Mouse (Mus musculus) spleen, adult 10 weeks (tissue): Measurements from ENCODE around the gene Elovl1. TPM values are rescaled to one million over a fixed set of nuclear protein-coding genes. Genes with fewer than 3 reads are reported as not detected.

Experiments
- polyA plus RNA-seq: library from polyadenylated mRNA; stranded (reverse); fragments of 350-450 nt; fragmentation: Illumina TruSeq; extraction: RNeasy Lipid Tissue Mini Kit (QIAGEN cat#74804); gene quantifications from one replicate; pipeline ENCODE4 v1.2.3, GENCODE M21; 2015; ENCODE audit warnings: low replicate concordance; ENCODE audit not compliant: insufficient read depth

Gene Elovl1
- 86.9 TPM for polyA plus RNA-seq

DNA sequence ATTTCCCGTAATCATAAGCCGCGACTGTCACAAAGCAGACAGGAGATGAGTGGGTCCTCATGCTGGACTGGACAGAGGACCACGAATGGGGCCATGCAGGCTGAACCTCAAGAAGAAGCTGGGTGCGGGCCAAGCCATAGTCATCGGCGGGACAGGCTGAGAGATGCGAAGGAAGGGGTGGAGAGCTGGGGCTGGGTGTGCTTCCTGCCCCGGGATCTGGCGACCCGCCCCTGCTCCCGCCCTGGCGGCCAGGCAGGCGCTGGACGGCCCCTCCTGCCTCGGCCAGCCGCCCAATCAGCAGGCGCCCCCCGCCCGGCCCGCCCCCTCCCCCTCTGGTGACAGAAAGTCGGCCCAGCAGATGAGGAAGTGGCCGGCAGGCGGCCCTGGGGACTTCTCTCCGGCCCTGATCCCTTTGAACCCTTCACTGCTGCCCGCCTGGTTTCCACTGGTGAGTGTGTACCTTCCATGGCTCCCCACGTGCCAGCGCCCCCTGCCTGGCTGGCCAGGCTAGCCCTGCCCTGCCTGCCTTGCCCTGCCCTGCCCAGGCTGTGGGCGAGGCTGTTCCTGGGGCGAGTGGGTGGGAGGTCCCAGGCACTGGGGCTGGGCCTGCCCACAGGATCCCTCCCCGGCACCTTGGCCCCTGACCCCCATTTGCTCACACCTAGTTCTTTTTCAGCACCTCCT lies at the start of gene Elovl1:
Elovl1 (plus strand) TSS at position 326 of the 684 bp plus-strand sequence.

DNA sequence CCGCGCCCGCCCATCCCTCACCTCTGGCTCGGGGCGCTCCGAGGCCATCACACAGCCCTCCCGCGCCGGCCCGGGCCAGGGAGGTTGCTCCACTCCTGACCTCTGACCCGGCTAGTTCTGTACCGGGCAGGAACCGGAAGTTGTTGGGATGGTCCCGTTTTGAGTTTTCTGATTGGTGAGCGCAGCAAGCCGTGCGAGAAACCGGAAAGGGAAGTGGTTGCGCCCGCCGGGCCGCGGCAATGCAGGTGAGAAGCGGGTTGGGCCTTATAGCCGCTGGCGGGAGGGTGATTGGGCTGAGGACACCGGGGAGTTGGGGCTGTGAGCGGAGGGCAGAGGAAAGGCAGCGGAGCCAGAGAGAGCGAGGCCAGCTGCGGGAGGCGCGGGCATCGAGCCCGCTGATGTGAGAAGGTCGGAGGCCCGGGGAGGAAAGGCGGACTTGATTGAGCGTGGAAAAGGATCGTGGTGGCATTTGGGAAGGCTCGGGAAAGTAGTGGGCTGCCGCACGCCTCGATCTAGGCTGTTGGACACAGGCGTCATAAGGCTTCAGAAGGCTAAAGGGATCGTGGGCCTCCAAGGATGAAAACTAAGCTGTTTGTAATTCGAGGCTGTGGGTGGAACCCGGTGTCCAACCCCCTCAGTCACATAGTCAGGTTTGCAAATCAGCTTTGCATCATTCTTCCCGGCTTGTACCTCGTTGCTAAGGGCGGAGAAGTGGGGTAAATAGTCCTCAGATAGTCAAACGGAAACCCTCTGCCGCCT lies 18.6 kb upstream of the Elovl1 start, which contains the start of the genes Szt2 and Med8:
Szt2 (minus strand) TSS at position 132 of the 759 bp plus-strand sequence.
Med8 (plus strand) TSS at position 196 of the 759 bp plus-strand sequence.

DNA sequence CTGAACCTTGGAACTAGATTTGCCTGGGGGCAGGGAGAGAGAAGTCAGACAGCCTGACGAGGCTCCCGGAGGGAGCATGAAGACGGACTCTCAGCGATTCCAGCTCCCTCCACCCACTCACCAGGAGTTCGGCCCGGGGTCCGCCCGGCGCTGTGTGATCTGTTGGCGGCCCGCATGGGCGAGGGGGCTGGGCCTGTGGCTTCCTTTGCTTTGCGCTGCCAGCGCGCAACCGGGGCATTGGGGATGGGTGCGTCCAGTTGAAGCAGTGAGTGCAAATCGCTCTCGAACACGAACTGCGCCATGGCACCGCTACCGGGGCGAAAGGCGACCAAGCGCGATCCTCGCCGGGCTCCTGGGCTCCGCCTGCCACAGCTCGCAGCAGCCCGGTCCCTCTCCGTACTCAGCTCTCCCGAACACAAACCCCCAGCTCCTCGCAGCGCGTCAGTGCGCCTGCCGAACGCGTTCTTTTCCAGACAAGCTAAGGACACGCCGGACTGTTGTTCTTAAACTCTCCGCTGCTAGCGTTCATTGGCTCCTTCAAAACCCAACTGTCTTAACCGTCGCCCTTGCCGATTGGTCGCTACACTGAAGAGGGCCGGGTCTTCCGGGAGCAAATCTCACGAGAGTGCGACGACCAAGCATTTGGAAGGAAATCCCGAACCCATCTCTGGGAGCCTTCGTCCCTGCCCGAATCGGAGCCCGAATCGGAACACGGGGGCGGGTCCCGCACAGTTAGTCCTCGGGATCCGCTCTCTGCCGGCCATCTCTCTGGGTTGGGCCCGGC lies 9.1 kb downstream of the Elovl1 start, which contains the start of gene Cdc20:
Cdc20 (minus strand) TSS at position 533 of the 784 bp plus-strand sequence.

DNA sequence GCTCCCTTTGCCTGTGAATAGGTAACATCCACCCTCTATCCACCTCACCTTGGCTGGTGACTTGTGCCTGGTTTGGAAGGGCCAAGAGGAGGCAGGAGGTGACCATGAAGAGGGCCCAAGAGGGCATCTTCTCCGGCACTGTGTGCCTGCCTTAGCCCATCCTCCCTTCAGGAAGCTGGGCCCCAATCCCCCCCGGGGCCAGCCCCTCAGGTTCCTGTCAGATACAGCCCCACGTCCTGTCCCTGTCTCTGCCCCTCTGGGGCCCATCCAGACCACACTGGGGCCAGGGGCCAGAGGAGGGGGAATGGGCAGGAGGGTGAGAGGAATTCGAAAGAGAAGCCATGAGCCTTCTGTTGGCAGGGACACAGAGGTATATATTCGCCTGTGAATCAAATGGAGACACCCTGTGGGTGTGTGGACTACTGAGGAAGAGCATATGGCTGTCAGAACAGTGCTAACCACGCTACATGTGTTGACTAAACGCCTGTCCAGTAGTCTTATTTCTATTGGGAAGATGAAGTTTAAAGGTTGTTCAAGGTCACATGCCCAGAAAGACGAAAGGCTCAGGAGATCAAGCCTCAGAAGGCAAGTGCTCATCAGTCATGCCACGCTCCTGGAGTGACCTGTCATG lies 29.6 kb downstream of the Elovl1 start, which contains the start of gene Mpl:
Mpl (minus strand) TSS at position 169 of the 631 bp plus-strand sequence.

Other genes with a start within 250 kb of the Elovl1 start
- gene Kdm4a, start 248.1 kb upstream of the Elovl1 start, polyA plus RNA-seq, result 32.2 TPM
- 1.7 TPM for gene Ptprf, start 136.7 kb upstream of the Elovl1 start, polyA plus RNA-seq
- 22.7 TPM for gene Szt2, start 18.8 kb upstream of the Elovl1 start, polyA plus RNA-seq
- gene Med8, start 18.8 kb upstream of the Elovl1 start, polyA plus RNA-seq, result 85.4 TPM
- 8.3 TPM for gene Cdc20, start 9.3 kb downstream of the Elovl1 start, polyA plus RNA-seq
- gene Mpl, start 29.4 kb downstream of the Elovl1 start, polyA plus RNA-seq, result 1.3 TPM
- 7.6 TPM for gene Tie1, start 62.0 kb downstream of the Elovl1 start, polyA plus RNA-seq
- gene 2610528J11Rik, start 98.9 kb downstream of the Elovl1 start, polyA plus RNA-seq, result not detected
- not detected for gene Tmem125, start 116.0 kb downstream of the Elovl1 start, polyA plus RNA-seq
- gene Cfap57, start 192.7 kb downstream of the Elovl1 start, polyA plus RNA-seq, result not detected
- gene Ebna1bp2, start 192.7 kb downstream of the Elovl1 start, polyA plus RNA-seq, result 91.8 TPM
- not detected for gene Olfr62, start 230.9 kb downstream of the Elovl1 start, polyA plus RNA-seq